Comparison of ENCODE assay signal across 9 mouse cellular contexts in the genomic region with DNA sequence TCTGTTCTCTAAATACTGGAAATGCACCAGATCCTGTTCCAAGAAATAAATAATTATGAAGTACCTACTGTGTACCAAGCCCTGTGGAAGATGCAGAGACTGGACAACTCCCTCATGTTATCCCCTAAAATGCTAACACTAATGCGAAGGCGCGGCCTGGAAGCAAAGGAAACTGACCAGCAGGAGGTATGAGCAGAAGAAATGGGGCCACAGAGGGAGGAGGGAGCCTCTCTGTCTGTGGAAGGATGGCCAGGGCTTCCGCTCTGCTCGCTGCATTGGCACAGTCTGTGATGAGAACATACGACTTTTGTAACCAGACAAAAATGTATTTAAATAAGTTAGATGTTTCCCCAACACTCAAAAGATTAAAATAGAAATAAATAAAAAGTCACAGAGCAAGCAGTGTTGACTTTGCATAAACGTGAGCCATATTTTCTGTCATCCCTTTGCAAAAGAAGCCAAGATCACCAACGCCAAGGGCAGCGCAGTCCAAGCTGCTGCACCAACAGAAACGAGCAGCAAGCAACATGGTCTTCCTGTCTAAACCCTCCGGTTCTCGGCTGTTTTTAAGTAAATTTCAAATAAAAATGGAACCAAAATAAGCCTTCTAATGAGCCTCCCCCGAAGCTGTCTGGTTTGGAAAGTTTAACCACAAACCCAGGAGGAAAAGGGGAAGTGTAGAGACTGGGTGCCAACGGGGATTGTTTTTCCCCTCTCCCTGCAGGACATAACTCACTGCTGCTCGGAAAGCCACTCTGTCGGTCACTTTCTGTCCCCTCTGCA. TPM values are rescaled to one million over a fixed set of nuclear protein-coding genes. Genes with fewer than 3 reads are reported as not detected.
DNase-seq lines count a peak whose midpoint lies in the region; ATAC-seq lines count a peak whose summit lies in the region.
"Had no signal": no experiment of that assay in that cellular context is flagged by ENCODE, and none has a peak within 500 bp of the region (broad histone marks: within the 10 kb centered on the region; RNA-seq: fewer than 3 reads in every experiment).

No protein-coding gene starts in this region.

- no peak for DNase-seq in kidney, adult 8-10 months
- DNase-seq in R1 (ENCODE audit: low read depth, low spot score) = peak; percentile 51
- DNase-seq in c-Kit-positive CD71-positive TER-119-positive erythroid progenitor cells, embryonic 14.5 days (ENCODE audit: low spot score) = no peak

- H3K4me3 ChIP-seq in kidney, embryonic 16.5 days (ENCODE audit: low read length) = no peak overlapping the region
- no peak overlapping the region for H3K4me3 ChIP-seq in embryonic facial prominence, embryonic 13.5 days
- no peak overlapping the region for H3K4me3 ChIP-seq in liver, embryonic 16.5 days (ENCODE audit: low read depth, low read length)
- no peak overlapping the region for H3K4me3 ChIP-seq in forebrain, embryonic 15.5 days
- H3K4me3 ChIP-seq: forebrain, embryonic 12.5 days had no signal

- peaks cover 71% of the 10 kb centered on the region for H3K4me1 ChIP-seq in kidney, embryonic 16.5 days (ENCODE audit: insufficient read depth, low read length)
- H3K4me1 ChIP-seq in embryonic facial prominence, embryonic 13.5 days = peaks cover 70% of the 10 kb centered on the region
- H3K4me1 ChIP-seq in liver, embryonic 16.5 days (ENCODE audit: control insufficient read depth, low read depth, low read length) = peaks cover 41% of the 10 kb centered on the region
- H3K4me1 ChIP-seq in forebrain, embryonic 15.5 days = no peaks in the 10 kb centered on the region

- 51% methylated on average over 16 of the region's 16 CpGs for WGBS in kidney, embryonic 16.5 days
- 60% methylated on average over 16 of the region's 16 CpGs for WGBS in embryonic facial prominence, embryonic 13.5 days
- WGBS in liver, embryonic 16.5 days (ENCODE audit: insufficient replicate concordance) = 30% methylated on average over 16 of the region's 16 CpGs
- 74% methylated on average over 16 of the region's 16 CpGs for WGBS in forebrain, embryonic 15.5 days

- H3K9me3 ChIP-seq in kidney, embryonic 16.5 days (ENCODE audit: low read length) = no peaks in the 10 kb centered on the region
- H3K9me3 ChIP-seq in embryonic facial prominence, embryonic 13.5 days = no peaks in the 10 kb centered on the region
- no peaks in the 10 kb centered on the region for H3K9me3 ChIP-seq in liver, embryonic 16.5 days (replicated peaks; ENCODE audit: control insufficient read depth, low read length)
- no peaks in the 10 kb centered on the region for H3K9me3 ChIP-seq in forebrain, embryonic 15.5 days
- H3K9me3 ChIP-seq: forebrain, embryonic 12.5 days had no signal

- H3K9ac ChIP-seq in kidney, embryonic 16.5 days (replicated peaks; ENCODE audit: low read length) = peak overlapping the region; percentile 53
- H3K9ac ChIP-seq in embryonic facial prominence, embryonic 13.5 days = 0 out of 2 replicates have a peak overlapping the region, but pooled peaks have one; percentile 21
- H3K9ac ChIP-seq in liver, embryonic 16.5 days (ENCODE audit: low read depth, low read length) = no peak overlapping the region
- no peak overlapping the region for H3K9ac ChIP-seq in forebrain, embryonic 15.5 days (replicated peaks)
- H3K9ac ChIP-seq: forebrain, embryonic 12.5 days had no signal

- H3K27ac ChIP-seq in kidney, embryonic 16.5 days (ENCODE audit: low read length) = peak overlapping the region; percentile 71
- H3K27ac ChIP-seq in embryonic facial prominence, embryonic 13.5 days = peak overlapping the region; percentile 65
- peak overlapping the region; percentile 45 for H3K27ac ChIP-seq in liver, embryonic 16.5 days (ENCODE audit: low read length)
- no peak overlapping the region for H3K27ac ChIP-seq in forebrain, embryonic 15.5 days (replicated peaks)
- H3K27ac ChIP-seq: forebrain, embryonic 12.5 days had no signal

- H3K4me2 ChIP-seq in kidney, embryonic 16.5 days (replicated peaks; ENCODE audit: low read depth, low read length) = 0 out of 2 replicates have a peak overlapping the region, but pooled peaks have one; percentile 11
- H3K4me2 ChIP-seq in embryonic facial prominence, embryonic 13.5 days = peak overlapping the region; percentile 35
- peak overlapping the region; percentile 37 for H3K4me2 ChIP-seq in liver, embryonic 16.5 days (ENCODE audit: low read depth, low read length)
- no peak overlapping the region for H3K4me2 ChIP-seq in forebrain, embryonic 15.5 days (replicated peaks)
- H3K4me2 ChIP-seq: forebrain, embryonic 12.5 days had no signal

- ATAC-seq in kidney, embryonic 16.5 days (ENCODE audit: low FRiP score, low TSS enrichment) = no peak
- no peak for ATAC-seq in embryonic facial prominence, embryonic 13.5 days (ENCODE audit: insufficient number of reproducible peaks, insufficient read depth, low FRiP score, low TSS enrichment, low read depth)
- ATAC-seq in liver, embryonic 16.5 days (ENCODE audit: low read depth) = no peak
- ATAC-seq in activated CD4-positive, CD25-positive, alpha-beta regulatory T cell, adult 4 months = no peak
- no peak for ATAC-seq in forebrain, embryonic 15.5 days (replicated peaks)

- no peaks in the 10 kb centered on the region for H3K27me3 ChIP-seq in kidney, embryonic 16.5 days (ENCODE audit: insufficient read depth, low read length)
- H3K27me3 ChIP-seq in embryonic facial prominence, embryonic 13.5 days = no peaks in the 10 kb centered on the region
- no peaks in the 10 kb centered on the region for H3K27me3 ChIP-seq in liver, embryonic 16.5 days (ENCODE audit: control insufficient read depth, insufficient read depth, low read depth, low read length)
- H3K27me3 ChIP-seq in forebrain, embryonic 15.5 days = no peaks in the 10 kb centered on the region
- H3K27me3 ChIP-seq: forebrain, embryonic 12.5 days had no signal

- H3K36me3 ChIP-seq in kidney, embryonic 16.5 days (ENCODE audit: insufficient read depth, low read length) = no peaks in the 10 kb centered on the region
- no peaks in the 10 kb centered on the region for H3K36me3 ChIP-seq in embryonic facial prominence, embryonic 13.5 days
- no peaks in the 10 kb centered on the region for H3K36me3 ChIP-seq in liver, embryonic 16.5 days (ENCODE audit: control insufficient read depth, insufficient read depth)
- no peaks in the 10 kb centered on the region for H3K36me3 ChIP-seq in forebrain, embryonic 15.5 days
- H3K36me3 ChIP-seq: forebrain, embryonic 12.5 days had no signal

RNA-seq across cellular contexts. Expression of a gene that starts 18.9 kb away (rescaled TPM):
- 23.3 and 24.2 TPM in 2 replicates for polyA plus RNA-seq in kidney, embryonic 16.5 days (2015; fragmentation: Nextera tagmentation; extraction: Ambion mirVana)
- 16.7 and 18.8 TPM in 2 replicates for polyA plus RNA-seq in embryonic facial prominence, embryonic 13.5 days (2015; fragmentation: Nextera tagmentation; extraction: Ambion mirVana)
- polyA plus RNA-seq in liver, embryonic 16.5 days (2015; fragmentation: Nextera tagmentation; extraction: Ambion mirVana) = 9.1 and 9.6 TPM in 2 replicates
- polyA plus RNA-seq in activated CD4-positive, CD25-positive, alpha-beta regulatory T cell, adult 4 months (2017; shearing (Covaris generic)) = 10 to 100 TPM; 19.3 to 23.3 TPM
- polyA plus RNA-seq in forebrain, embryonic 15.5 days (2015; fragmentation: Nextera tagmentation; extraction: Ambion mirVana) = 4.8 and 5.8 TPM in 2 replicates

RNA-seq across cellular contexts. Expression of a gene that starts 47.2 kb away (rescaled TPM):
- polyA plus RNA-seq in kidney, embryonic 16.5 days (2015; fragmentation: Nextera tagmentation; extraction: Ambion mirVana) = not detected in 2 replicates
- polyA plus RNA-seq in embryonic facial prominence, embryonic 13.5 days (2015; fragmentation: Nextera tagmentation; extraction: Ambion mirVana) = not detected in 2 replicates
- not detected in 2 replicates for polyA plus RNA-seq in liver, embryonic 16.5 days (2015; fragmentation: Nextera tagmentation; extraction: Ambion mirVana)
- not detected for polyA plus RNA-seq in activated CD4-positive, CD25-positive, alpha-beta regulatory T cell, adult 4 months (2017; shearing (Covaris generic))
- not detected in 2 replicates for polyA plus RNA-seq in forebrain, embryonic 15.5 days (2015; fragmentation: Nextera tagmentation; extraction: Ambion mirVana)
- polyA plus RNA-seq: forebrain, embryonic 12.5 days had no signal

Comparison
In these comparisons a context has a peak if more than half of its experiments do, and no peak if none do; other contexts are left out.
1. H3K9ac ChIP-seq: peak in kidney, embryonic 16.5 days (single experiment) and embryonic facial prominence, embryonic 13.5 days (single experiment); none in liver, embryonic 16.5 days (single experiment) and forebrain, embryonic 15.5 days (single experiment).